Mouse (Mus musculus) activated CD4-positive, CD25-positive, alpha-beta regulatory T cell, adult 4 months (primary cell): ENCODE results near the gene Gm5152. TPM values are rescaled to one million over a fixed set of nuclear protein-coding genes. Genes with fewer than 3 reads are reported as not detected.
"Not testable (repeated sequence)": the region's sequence is repeated elsewhere in the genome, so short reads cannot be mapped to it uniquely, and the experiment has no call there.

ENCODE experiments used
- ATAC-seq: one replicate; pipeline ENCODE4 v1.8.0; 2017
- polyA plus RNA-seq, 2 experiments: library from polyadenylated mRNA; unstranded; fragments of 100-300 nt; shearing (Covaris generic); gene quantifications; one replicate each; pipeline ENCODE4 v1.2.1; 2017

Gm5152 gene
- not detected for polyA plus RNA-seq

DNA sequence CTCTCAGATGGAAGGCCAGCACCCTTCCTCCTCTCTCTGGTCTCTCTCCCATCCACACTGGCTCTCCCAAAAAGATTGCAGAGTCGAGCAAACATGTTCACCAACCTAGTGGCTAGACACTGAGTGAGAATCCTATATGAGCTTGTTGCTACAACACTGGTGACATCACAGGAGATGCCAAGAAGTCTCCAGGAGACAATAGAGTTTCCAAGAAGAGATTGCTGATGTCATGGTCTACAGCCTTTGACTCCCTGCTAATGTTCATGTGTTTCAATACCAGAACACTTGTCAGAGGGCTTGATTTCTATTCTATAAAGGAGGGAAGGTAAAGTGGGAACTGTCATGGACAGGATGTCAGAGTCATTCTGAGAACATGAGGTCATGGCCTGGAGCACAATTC is at the start of gene Gm5152:
Gm5152 (minus strand) TSS at position 101 of the 400 bp plus-strand sequence.
- not testable (repeated sequence) for ATAC-seq

DNA sequence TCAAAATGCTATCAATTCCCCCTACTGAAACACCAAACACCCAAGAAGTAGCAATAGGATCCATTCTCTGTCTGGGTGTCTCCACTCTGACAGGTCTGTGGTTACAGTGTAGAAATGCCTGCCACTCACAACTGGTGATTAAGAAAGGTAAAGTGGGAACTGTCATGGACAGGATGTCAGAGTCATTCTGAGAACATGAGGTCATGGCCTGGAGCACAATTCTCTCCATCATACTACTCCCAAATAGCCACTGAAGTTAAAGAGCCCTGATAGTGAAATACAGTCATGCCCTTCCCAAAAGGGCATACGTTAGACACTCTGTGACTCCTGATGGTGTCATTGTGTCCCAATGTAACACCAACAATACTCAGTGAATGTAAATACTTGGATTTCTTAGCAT is 8.4 kb upstream of the Gm5152 start:
- not testable (repeated sequence) for ATAC-seq

DNA sequence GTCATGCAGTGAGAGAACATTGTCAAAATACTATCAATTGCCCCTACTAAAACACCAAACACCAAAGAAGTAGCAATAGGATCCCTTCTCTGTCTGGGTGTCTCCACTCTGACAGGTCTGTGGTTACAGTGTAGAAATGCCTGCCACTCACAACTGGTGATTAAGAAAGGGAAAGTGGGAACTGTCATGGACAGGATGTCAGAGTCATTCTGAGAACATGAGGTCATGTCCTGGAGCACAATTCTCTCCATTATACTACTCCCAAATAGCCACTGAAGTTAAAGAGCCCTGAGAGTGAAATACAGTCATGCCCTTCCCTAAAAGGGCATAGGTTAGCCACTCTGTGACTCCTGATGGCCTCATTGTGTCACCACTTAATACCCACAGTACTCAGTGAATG is 556 bp downstream of the Gm5152 start:
- not testable (repeated sequence) for ATAC-seq

DNA sequence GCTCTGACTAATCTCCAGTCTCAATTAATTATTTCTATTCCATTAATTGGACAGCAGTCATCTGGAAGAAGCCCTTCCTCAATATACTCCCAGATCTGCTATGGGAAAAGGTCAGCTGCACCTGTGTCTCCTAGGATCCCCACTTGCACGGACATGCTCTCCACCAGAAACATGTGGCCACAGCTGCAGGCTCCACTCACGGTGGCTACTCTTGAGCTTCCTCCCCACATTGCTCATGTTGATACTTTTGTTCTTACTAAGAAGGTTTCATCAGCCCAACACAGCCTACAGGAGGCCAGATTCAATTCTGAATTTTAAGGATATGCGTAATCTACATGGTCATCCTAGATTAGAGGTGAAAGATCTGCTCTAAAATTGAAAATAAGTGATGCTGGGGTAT is 5.9 kb downstream of the Gm5152 start:
- not testable (repeated sequence) for ATAC-seq

DNA sequence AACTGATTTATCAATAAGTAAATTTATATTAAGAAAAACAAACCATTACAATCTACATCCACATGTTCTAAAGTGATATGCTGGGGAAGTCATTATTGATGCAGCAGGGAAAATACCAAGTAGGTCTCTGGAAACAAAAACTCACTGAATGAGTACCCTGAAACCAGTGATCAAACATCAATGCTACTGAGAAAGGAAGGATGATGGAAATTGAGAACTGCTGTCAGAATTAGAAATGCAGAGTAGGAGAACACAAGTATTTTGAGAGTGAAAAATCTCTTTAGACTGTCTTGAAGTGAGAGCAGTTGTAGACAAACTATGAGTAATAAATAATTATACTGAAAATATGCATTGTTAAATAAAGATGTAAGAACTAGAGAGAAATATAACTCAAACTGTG is 26.0 kb downstream of the Gm5152 start:
- ATAC-seq: no peak

DNA sequence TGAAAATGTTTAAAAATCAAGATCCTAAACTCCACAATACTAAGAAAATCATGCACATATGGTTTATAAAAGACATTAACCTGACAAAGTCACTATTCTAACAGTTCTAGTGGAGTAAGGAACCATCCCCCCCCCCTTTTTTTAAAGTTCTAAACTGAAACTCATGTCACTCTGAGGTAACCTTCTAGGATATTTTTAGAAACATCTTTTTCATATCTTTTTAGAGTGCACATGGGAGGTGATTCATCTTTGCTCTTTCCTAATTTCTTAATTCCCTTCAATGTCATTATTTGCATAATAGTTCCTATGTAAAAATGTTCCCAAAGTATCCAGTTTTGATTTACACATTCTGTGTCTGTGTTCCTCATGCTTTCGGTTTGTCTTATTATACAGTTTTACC is 43.3 kb downstream of the Gm5152 start:
- ATAC-seq: no peak

DNA sequence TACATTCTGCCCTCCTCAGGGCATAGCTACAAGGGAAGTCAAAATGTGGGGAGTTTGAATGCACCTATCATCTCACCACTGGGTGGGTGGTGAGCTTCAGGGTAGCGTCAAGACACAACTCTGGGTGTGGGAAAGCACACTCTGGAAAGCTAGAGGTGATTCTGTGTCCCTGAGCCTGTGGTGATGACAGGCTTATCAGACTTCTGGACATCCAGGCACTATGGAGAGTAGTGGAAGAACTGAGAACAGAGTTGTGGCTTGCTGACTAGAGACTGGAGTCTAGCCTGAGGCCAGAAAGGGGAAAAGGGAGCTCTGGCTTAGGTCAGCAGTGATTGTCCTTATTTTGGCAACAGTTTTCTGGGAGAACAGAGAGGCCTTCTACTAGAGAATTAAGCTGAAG is 49.4 kb downstream of the Gm5152 start:
- no peak for ATAC-seq
